Mouse (Mus musculus) natural killer cell, adult 2 months (primary cell): ENCODE results near the gene Lrtm1.

Experiments used
- DNase-seq, 2 experiments: peaks; one replicate each; pipeline ENCODE4 v3.0.0; 2022; ENCODE audit warnings: low spot score in 2 of 2

Gene Lrtm1

DNA sequence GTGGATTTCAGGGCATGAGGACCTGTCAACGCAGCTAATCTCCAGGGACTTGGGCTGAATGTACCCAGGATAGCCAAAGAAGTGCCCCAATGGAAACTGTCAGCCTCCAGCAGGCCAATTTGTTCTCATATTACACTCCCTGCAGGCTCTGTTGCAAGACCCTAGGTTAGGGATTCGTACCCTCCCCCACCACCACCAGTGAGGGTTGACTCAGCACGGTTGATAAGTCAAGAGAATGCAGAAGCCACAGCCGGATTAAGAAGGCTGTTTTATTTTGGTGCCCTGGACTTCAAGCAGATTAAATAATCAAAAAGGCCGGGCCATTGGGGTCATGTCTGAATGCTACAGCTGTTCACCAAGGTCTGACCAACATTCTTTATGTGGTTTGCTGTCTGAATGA, at the start of gene Lrtm1:
Lrtm1 (plus strand) TSS at position 326 of the 400 bp plus-strand sequence.
- no peak for DNase-seq

GRCm38 (mm10) chr14:28969247-28969646, 48.8 kb upstream of the Lrtm1 start:
- DNase-seq = no peak

DNA sequence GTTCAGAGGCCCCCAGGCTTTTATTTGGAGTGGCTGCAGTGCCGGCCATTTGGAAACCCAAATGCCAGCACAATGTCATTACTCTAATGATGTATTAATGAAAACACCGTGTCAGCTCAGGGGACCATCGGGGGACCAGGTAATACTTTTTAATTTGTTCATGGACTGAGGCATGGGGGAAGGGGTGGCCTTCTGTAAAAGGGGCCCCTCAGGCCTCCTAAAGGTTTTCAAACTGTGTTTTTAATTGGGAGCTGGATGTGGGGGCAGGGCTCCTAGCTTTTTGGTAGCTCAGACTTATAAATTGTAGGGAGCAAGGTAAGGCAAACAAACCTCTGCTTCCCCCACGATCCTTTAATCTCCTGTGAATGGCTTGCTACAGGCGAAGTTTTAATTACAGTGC, 45.4 kb upstream of the Lrtm1 start:
- DNase-seq = no peak

DNA sequence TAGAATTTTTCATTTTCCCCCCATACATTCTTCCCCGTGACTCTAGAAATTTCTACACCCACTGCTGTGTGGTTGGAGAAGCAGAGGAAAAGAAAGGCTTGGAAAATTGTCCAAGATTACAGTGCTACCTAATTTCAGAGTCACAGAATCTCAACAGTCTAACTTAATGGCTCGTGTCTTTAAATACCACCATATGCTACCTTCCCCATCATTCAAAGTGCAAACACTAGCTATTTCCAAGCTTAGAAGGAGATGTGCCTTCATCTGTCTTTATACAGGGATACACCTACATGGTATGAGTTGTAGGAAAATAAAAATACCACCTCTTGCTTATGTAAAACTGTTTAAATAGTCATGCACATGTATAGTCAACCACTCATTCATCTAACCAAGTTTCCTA, 38.8 kb upstream of the Lrtm1 start:
- no peak for DNase-seq

DNA sequence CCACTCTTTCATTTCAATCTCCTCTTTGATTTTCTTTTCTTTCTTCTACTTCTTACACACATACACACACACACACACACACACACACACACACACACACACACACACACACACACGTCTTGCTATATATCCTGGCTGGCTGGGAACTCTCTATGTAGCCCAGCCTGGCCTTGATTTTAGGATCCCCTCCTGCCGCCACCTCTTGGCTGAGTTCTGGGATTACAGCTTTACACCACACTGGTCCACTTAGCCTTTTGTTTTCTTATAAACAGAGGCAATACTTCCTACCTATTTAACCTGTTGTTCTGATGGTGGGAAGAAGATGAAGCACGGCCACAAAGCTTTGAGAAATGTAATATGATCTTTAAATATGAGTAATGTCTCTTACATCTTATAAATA, 37.5 kb upstream of the Lrtm1 start:
- DNase-seq = no peak

- DNase-seq = no peak
Observed at GRCm38 (mm10) chr14:28984276-28984675, 33.7 kb upstream of the Lrtm1 start.

GRCm38 (mm10) chr14:28988211-28988900, 29.7 kb upstream of the Lrtm1 start:
- no peak for DNase-seq

GRCm38 (mm10) chr14:28996569-28996968, 21.4 kb upstream of the Lrtm1 start:
- no peak for DNase-seq

- DNase-seq = no peak
Observed at GRCm38 (mm10) chr14:29005228-29005840, 12.7 kb upstream of the Lrtm1 start.

GRCm38 (mm10) chr14:29009644-29010043, 8.4 kb upstream of the Lrtm1 start:
- DNase-seq = no peak

DNA sequence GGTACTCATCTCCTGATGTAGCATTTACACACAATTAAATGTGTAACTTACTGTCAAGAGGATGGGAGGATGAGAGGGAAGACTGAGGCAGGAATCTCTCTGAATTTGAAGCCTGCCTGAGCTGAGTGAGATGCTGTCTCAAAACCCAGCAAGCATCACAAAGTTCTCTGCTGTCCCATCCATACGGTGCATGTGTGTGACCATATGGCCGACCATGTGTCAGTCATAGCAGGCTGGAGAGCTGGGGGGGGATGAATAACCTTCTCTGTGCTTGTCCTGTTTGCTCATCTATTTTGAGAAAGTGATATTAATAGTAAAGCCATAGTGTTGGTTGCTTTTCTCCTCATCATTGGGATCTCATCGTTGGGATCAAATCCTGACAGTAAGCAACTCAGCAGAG, 4.8 kb upstream of the Lrtm1 start:
- no peak for DNase-seq

DNA sequence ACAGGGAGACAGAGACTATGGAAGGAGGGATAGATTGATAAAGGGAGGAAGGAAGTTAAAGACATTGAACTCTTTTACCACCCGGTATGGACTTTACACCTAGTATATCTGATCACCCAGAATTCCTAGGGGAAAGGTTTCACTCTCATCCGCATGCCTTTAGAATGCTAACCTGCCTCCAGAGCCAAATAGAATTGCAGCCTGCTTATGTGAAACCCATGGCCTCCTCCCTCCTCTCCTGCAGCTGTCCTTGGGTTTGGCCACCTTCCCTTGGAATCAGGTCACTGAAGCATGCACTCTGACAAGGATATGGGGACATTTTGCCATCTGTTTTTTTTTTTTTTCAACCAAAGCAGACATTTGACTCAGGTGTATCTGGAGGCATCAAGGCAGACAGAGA, 3.3 kb upstream of the Lrtm1 start:
- no peak for DNase-seq

- no peak for DNase-seq
Observed at GRCm38 (mm10) chr14:29015896-29016295, 2.1 kb upstream of the Lrtm1 start.

DNA sequence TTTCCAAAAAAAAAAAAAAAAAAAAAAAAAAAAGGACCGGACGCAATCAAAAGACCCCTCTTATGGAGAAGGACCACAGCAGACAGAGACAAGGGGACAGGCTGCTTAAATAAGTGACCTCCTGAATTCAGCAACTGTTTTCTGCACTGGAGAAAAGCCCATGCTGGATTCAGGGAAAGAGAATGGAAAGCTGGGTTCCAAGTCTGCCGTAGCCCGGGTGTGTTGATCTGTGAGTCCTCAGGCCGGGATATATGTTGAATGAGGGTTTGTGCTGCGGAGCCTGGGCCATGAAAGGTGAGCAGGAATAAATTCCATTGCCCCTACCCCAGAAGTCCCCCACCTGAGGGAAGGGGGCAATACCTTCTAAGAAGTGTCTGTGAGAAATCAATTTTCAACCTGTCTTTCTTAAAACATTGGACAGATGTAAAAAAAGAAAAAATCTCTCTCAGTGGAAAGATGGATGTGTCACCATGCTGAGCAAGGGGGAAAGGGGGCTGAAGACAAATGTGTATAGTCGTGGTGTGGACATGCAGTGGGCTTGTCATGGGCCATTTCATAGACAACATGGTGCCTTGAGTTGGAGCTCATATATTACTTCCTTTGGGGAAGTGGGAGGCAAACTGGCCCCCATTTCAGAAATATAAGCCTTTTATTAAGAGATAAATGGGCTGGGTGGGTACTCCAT, 450 bp downstream of the Lrtm1 start:
- no peak for DNase-seq

DNA sequence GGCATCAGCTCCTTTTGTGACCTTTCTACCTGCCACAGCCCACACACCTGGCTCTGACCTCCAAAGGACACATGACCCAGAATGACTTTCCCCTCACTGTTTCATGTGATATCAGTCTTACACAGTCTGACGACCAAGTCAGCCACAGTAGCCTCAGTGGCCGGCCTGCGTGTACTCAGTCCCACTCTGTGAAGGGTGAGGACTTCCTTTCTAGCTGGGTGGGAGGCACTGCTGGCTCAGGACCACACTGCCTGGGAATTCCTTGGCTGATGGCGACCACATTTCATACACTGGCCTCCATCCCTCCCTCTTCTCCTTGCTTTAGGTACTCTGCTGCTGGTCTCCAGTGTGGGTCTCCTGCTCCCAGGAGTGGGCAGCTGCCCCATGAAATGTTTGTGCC, 3.3 kb downstream of the Lrtm1 start:
- DNase-seq = no peak

DNA sequence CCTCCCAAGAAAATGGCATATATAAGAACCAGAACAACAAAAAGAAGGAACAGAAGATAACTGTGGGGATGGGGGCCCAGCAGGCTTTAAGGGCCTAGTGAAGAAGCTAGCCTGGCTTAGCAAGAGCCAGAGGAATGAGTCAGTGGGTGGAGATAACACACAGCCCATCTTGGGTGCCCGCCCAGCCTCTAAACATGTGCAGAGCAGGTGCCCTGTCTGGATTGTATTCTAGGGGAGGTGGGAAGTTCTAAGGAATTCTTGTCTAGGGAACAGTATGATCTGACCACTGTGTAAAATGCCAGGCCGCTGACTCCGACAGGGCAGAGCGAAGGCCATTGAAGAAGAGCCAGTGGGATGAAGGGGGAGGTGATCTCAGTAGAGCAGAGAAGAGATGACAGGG, 5.2 kb downstream of the Lrtm1 start:
- no peak for DNase-seq

- no peak for DNase-seq
Observed at GRCm38 (mm10) chr14:29025335-29025734, 7.3 kb downstream of the Lrtm1 start.

- DNase-seq = no peak
Observed at GRCm38 (mm10) chr14:29027276-29027675, 9.3 kb downstream of the Lrtm1 start.

- no peak for DNase-seq
Observed at GRCm38 (mm10) chr14:29028391-29029106, 10.5 kb downstream of the Lrtm1 start.

GRCm38 (mm10) chr14:29029107-29029469, 11.1 kb downstream of the Lrtm1 start:
- no peak for DNase-seq

DNA sequence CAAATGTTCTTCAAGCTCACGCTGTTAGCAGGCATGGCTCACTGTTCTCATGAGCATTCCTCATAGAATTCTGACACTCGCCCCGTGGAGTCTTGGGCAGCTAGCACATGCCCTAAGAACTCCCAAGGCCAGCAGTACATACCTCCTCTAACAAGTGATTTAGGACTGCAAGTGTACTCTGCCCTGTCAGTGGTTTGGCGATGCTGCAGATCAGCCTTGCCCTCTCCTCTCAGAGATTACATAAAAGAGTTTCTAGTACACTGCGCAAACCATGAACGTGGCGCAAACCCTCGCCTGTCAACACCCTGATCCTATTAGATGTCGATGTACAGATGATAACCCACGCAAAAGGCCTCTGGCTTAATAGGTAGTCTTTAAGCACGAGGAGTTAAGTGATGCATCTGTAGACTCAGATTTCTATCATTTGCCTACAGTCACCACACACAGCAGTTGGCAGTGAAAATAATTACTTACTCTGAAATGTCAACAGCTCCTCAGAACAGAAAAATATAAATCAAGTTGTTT, 11.9 kb downstream of the Lrtm1 start:
- no peak for DNase-seq

- DNase-seq = no peak
Observed at GRCm38 (mm10) chr14:29030519-29030918, 12.5 kb downstream of the Lrtm1 start.
